Mouse (Mus musculus) yolk sac, embryonic 10.5 days (tissue): ENCODE data around the gene Pfdn2.
A peak's percentile ranks its signal among the peaks of the same experiment; 100 is the strongest.
"Not testable (repeated sequence)": the region's sequence is repeated elsewhere in the genome, so short reads cannot be mapped to it uniquely, and the experiment has no call there.

Experiments used
- DNase-seq: peaks from one replicate; pipeline ENCODE4 v3.0.0-alpha.2; 2017; ENCODE audit warnings: low spot score

Gene Pfdn2

GRCm38 (mm10) chr1:171345225-171346094, at the start of gene Pfdn2, which contains the start of gene Nit1:
Gene Pfdn2 (plus strand): TSS chr1:171345670.
Gene Nit1 (minus strand): TSS chr1:171345646.
- DNase-seq = peak; percentile 93

DNA sequence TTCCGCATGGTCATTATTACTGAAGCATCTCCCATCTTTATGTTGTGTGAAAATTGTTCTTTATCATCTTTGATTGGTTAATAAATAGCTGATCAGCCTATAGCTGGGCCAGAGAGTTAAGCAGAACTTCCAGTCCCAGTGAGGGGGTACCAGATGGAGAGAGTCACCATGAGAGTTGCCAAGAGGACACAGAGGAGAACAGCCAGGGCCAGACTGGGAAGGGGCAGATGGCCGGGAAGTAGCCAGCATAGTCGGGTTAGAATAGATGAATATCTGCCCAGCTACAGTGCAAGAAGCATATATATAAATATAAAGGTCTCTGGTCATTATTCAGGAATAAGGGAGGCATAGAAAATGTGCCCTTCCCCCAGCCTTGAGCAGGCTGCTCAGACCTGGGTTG, 47.2 kb upstream of the Pfdn2 start:
- no peak for DNase-seq

DNA sequence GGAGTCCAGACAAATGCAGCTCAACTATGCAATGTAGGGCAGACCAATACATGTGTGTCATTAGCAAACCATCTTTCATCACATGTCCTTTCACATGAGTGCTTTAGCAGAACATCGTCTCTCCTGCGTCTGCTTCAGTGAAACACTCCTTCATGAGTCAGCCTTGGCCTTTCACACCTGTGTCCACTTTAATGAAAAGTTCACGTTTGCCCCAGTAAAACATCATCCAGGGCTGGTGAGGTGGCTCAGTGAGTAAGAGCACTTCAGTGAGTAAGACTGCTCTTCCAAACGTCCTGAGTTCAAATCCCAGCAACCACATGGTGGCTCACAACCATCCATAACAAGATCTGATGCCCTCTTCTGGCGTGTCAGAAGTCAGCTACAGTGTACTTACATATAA, 39.3 kb upstream of the Pfdn2 start:
- not testable (repeated sequence) for DNase-seq

DNA sequence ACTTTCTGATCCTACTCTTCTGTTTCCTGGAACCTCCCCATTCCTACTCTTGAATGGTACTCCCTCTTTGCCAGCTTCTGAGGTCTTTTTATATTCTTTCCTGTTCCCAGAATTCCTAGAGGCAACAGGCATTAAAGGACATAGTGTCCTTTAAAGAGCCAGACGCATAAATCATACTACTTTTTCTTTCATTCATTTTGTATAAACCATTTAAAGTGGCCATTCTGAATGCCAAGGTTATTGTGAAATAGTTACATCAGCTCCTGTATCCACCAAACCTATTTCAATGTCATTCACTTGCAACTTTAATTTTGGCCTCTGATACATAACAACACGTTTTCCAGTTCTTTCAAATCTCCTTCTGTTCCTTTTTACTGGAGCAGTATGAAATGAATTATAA, 36.1 kb upstream of the Pfdn2 start:
- no peak for DNase-seq

- no peak for DNase-seq
Observed at GRCm38 (mm10) chr1:171319748-171320147, 25.7 kb upstream of the Pfdn2 start.

DNA sequence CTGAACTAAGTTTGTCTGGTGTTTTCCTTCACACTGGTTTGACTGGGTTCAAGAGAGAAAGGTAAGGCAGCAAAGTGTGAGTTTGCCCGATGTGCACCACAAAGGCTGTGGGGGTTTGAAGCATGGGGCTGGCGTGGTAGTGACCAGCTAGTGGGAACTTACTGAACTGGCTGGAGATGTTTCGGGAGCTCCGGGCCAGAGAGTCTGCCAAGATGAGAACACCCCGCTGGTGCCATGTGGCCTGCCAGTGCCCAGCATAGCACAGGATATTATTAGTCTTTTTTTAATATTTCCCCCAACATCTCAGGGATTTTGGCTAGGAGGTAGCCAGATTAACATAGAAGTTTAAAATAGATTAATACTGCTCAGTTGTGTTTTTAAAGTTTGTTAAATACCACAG, 25.3 kb upstream of the Pfdn2 start:
- DNase-seq = no peak

DNA sequence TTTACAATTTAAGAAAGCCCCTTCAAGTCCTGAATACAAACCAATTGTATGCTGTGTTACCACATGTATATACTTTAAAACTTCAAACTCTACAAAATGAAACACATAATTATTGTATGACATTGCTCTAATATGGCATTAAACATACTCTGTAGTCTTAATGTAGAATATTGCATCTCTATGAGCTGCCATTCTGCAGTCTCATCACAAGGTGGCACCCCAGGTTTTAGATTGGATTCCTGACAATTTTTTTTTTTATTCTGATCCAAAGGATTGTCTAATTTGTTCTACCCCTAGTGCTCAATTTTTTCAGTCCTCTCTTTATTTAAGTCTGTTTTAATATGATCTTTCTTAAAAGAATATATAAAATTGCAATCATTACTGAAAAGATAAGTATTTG, 24.1 kb upstream of the Pfdn2 start:
- no peak for DNase-seq

DNA sequence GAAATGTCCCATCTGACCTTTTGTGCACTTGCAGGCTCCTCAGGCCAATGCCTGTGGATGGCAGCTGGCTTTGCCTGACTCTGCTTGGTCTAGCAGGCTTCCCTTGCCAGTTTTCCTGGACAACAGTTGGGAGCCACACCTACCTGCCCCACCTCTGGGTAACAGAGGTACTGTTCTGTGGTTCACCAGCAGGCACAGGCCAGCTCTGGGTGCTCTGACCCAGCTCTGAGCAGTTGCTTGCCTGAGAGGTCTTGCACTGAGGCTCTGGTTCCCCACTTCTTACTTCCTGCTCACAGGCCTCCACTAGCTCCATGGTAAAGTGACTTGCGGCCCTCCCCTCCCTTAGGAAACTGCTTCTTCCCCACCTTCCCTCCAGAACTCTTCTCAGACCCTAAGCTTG, 23.5 kb upstream of the Pfdn2 start:
- no peak for DNase-seq

- no peak for DNase-seq
Observed at GRCm38 (mm10) chr1:171325571-171325970, 19.9 kb upstream of the Pfdn2 start.

DNA sequence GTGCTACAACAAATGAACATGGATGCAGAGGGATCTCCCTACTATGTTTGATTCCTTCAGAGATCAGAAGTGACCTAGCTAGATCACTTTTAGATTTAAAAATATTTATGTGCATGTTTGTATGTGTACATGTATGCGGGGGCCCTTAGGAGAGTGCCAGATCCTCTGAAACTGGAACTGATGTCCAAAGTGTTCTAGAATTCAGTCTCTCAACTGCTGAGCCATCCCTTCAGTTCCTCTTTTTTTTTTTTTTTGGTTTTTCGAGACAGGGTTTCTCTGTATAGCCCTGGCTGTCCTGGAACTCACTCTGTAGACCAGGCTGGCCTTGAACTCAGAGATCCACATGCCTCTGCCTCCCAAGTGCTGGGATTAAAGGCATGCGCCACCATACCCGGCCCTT, 18.9 kb upstream of the Pfdn2 start:
- DNase-seq = not testable (repeated sequence)

GRCm38 (mm10) chr1:171328244-171328643, 17.2 kb upstream of the Pfdn2 start:
- DNase-seq = no peak

GRCm38 (mm10) chr1:171328839-171329432, 16.5 kb upstream of the Pfdn2 start, which contains the start of gene Dedd:
Gene Dedd (plus strand): TSS chr1:171329145.
- peak; percentile 97 for DNase-seq

GRCm38 (mm10) chr1:171329433-171330215, 15.8 kb upstream of the Pfdn2 start:
- peak; percentile 94 for DNase-seq

DNA sequence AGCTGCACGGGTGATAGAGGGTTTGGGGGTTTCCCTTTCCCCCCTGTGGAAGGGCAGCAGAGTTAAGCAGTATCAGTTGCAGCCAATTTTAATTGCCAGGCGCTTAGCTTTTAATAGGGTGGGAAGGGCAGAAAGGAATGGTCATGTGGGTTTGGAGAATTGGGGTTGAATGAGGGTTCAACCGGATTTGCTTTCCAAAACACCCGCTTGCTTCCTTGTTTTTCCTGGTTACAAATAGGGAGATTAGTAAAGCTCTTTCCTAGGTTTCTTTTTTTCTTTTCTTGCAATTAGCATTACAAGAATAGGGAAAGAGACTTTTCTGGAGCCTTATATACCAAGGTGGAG, 15.3 kb upstream of the Pfdn2 start:
- DNase-seq = no peak

DNA sequence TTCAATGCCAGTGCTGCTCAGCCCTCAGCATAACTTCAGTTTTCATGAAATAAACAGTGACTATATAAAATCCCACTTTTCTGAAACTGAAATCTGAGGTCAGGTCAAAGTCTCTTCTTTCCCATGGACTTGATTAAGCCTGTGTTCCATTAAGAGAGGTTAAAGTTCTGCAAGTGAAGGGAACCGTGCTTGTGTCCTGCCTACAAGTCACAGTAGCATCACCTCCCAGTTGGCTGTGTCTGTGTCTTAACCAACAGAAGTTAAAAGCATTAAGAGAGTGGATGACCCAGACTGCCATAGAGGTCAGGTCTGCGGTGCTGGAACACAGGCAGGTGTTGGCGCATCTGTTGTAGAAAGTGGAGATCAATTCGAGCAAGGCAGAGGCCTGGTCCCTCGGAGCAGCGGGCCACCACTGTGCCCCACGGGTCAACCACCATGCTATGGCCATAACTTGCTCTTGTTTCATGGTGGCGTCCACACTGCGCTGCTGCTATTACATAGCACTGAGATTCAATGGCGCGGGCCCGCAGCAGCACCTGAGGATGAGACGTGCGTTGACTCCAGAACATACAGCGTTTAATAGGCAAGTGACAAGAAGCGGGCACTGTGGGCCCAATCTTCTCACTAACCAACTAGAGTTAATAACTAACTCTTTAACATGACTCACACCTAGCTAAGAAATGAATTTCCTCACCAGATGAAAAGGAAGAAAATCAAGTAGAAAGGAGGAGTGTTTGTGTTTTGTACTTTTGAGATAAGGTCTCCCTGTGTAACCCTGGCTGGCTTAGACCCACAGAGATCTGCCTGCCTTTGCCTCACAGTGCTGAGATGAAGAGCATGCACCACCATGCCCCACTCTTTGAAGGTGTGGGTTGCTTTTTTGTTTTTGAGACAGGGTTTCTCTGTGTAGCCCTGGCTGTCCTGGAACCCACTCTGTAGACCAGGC, 2.9 kb upstream of the Pfdn2 start:
- no peak for DNase-seq

DNA sequence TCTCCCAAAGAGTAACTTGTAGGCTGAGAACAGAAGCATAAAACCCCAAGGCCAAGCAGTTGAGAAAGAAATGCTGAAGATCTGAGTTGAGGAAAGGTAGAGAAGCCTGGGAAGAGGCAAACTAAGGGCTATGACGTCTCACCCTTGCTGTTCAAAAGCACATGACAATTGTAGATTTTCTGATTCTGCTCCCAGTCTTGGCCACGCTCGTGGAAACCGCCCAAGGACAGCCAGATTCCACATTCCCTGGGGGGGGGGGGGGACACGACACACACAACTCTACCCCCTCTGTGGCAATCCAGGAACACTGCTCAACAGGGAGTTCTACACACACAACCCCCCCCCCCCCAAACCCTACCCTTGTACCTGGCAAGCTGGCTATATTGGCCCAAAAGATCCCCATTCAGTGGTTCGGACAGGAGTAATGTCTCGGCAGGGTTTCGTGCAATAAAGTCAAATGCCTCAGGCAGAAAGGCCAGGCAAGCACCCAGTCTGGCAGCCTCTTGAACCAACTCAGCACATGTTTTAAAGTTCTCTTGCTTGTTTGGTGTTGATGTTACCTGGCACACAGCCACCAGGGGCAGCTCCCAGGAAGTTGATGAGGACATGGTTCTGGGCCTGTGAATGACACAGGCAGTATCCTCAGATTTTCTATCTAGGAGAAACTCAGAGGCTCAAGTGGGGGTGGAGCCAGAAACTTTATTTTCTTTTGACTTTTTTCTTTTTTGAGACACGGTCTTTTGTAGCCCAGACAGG, 1.4 kb upstream of the Pfdn2 start:
- peak; percentile 50 for DNase-seq

DNA sequence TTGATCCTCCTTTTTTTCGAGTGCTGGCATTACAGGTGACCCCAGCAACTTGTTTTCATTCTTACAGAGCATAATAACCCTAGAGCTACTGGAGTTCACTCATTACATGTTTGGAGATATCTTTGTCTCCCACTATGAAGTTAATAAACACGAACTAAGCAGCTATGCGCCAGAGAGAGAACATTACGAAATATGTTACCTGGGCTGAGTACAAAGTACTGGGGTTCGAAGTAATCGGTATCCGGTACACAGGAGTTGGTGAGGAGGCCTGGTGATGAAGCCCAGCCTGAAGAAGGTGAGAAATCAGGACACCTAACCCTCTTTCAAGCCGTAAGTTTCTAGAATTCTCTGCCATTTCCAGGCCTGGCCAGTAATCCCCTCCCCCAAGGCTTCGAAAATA, 755 bp upstream of the Pfdn2 start:
- DNase-seq = peak; percentile 33

- peak; percentile 23 for DNase-seq
Observed at GRCm38 (mm10) chr1:171346095-171346450, 603 bp downstream of the Pfdn2 start.

DNA sequence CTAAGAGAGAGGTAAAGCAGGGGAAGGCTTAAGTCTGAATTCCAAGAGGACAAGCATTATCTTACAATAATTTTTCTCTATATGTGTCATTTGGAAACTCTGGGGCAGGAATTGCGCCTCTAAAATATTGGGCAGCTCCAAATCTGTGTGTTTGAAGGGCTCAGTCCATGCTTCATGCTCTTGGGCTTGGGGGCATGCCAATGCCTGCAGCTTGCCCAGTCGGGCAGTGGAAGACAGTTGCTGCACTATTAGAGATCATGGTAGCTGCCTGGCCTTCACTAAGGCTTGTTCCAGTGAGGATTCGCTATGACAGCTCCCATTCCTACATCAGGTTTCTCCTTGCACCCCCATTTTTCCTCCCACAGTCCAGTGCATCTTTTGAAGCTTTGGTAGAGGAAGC, 3.2 kb downstream of the Pfdn2 start:
- no peak for DNase-seq

GRCm38 (mm10) chr1:171349210-171349609, 3.7 kb downstream of the Pfdn2 start:
- DNase-seq = peak; percentile 26

- DNase-seq = no peak
Observed at GRCm38 (mm10) chr1:171355812-171356340, 10.4 kb downstream of the Pfdn2 start.
